Mouse (Mus musculus): Measurements from ENCODE around the gene Slc9a3. TPM values are rescaled to one million over a fixed set of nuclear protein-coding genes. Genes with fewer than 3 reads are reported as not detected.

Gene Slc9a3
- 2.1 and 2.9 TPM in 2 replicates for polyA plus RNA-seq (2012; rRNA removed)

GRCm38 (mm10) chr13:74121141-74121602 is at the start of gene Slc9a3:
TSS of gene Slc9a3 (plus strand) at chr13:74121457.

GRCm38 (mm10) chr13:74208317-74208985 is 87.2 kb downstream of the Slc9a3 start, which contains the start of gene Exoc3:
TSS of gene Exoc3 (minus strand) at chr13:74208732.

Other genes with a start within 250 kb of the Slc9a3 start
- gene Trip13, start 183.7 kb upstream of the Slc9a3 start, polyA plus RNA-seq (2012; rRNA removed), result 0.76 and 1.3 TPM in 2 replicates
- gene Brd9, start 183.6 kb upstream of the Slc9a3 start, polyA plus RNA-seq (2012; rRNA removed), result 28.5 and 33.3 TPM in 2 replicates
- gene Zdhhc11, start 157.6 kb upstream of the Slc9a3 start, polyA plus RNA-seq (2012; rRNA removed), result not detected in 2 replicates
- gene Tppp, start 112.0 kb upstream of the Slc9a3 start, polyA plus RNA-seq (2012; rRNA removed), result 5.4 and 6.9 TPM in 2 replicates
- 3.0 and 4.1 TPM in 2 replicates for gene Cep72, start 59.2 kb upstream of the Slc9a3 start, polyA plus RNA-seq (2012; rRNA removed)
- 39.7 and 52.8 TPM in 2 replicates for gene Exoc3, start 87.3 kb downstream of the Slc9a3 start, polyA plus RNA-seq (2012; rRNA removed)
- 0.70 and 1.0 TPM in 2 replicates for gene Ahrr, start 170.9 kb downstream of the Slc9a3 start, polyA plus RNA-seq (2012; rRNA removed)
- 78.0 and 106 TPM in 2 replicates for gene Pdcd6, start 196.1 kb downstream of the Slc9a3 start, polyA plus RNA-seq (2012; rRNA removed)
- gene Sdha, start 228.8 kb downstream of the Slc9a3 start, polyA plus RNA-seq (2012; rRNA removed), result 99.6 and 106 TPM in 2 replicates
- 1.8 and 2.7 TPM in 2 replicates for gene Ccdc127, start 228.9 kb downstream of the Slc9a3 start, polyA plus RNA-seq (2012; rRNA removed)
- gene Lrrc14b, start 242.5 kb downstream of the Slc9a3 start, polyA plus RNA-seq (2012; rRNA removed), result 0.67 and 0.95 TPM in 2 replicates

All from ovary, adult 2 months (tissue).